Mouse (Mus musculus) heart, postnatal 0 days (tissue): ENCODE results near the gene 4930544D05Rik. TPM values are rescaled to one million over a fixed set of nuclear protein-coding genes. Genes with fewer than 3 reads are reported as not detected.

ENCODE experiments used
- ATAC-seq: fragments of 200-750 bp; cut with Nextera tagmentation; 2 replicates; pipeline ENCODE4 v1.8.0; 2017; ENCODE audit warnings: low read depth, moderate number of reproducible peaks, moderate library complexity; ENCODE audit not compliant: insufficient read depth
- DNase-seq: peaks from one replicate; pipeline ENCODE4 v3.0.0-alpha.2; 2016; ENCODE audit warnings: low spot score
- H3K27ac ChIP-seq: fragments of 300-500 bp; sonication (generic); 2 replicates; pipeline ENCODE4 v1.5.1; 2014; ENCODE audit warnings: low read depth, mild to moderate bottlenecking
- H3K27me3 ChIP-seq: fragments of 300-500 bp; sonication (generic); 2 replicates; pipeline ENCODE4 v1.6.1; 2014; ENCODE audit warnings: low read length, mixed read lengths; ENCODE audit not compliant: control insufficient read depth, insufficient read depth
- H3K36me3 ChIP-seq: fragments of 300-500 bp; sonication (generic); replicated peaks from 2 replicates; pipeline ENCODE4 v1.6.1; 2014; ENCODE audit warnings: low read length, mixed read lengths; ENCODE audit not compliant: control insufficient read depth, insufficient read depth
- H3K4me1 ChIP-seq: fragments of 300-500 bp; sonication (generic); 2 replicates; pipeline ENCODE4 v1.6.1; 2014; ENCODE audit warnings: antibody characterized with exemption; ENCODE audit not compliant: control insufficient read depth, insufficient read depth
- H3K4me2 ChIP-seq: fragments of 300-500 bp; sonication (generic); 2 replicates; pipeline ENCODE4 v1.6.1; 2014; ENCODE audit warnings: low read depth, mild to moderate bottlenecking, low read length, moderate library complexity
- H3K4me3 ChIP-seq: fragments of 300-500 bp; sonication (generic); 2 replicates; pipeline ENCODE4 v1.5.1; 2014; ENCODE audit warnings: low read depth, low read length
- H3K9ac ChIP-seq: fragments of 300-500 bp; sonication (generic); replicated peaks from 2 replicates; pipeline ENCODE4 v1.6.1; 2014; ENCODE audit warnings: low read depth, low read length, mixed read lengths
- H3K9me3 ChIP-seq: fragments of 300-500 bp; sonication (generic); replicated peaks from 2 replicates; pipeline ENCODE4 v1.6.1; 2016; ENCODE audit warnings: low read length; ENCODE audit not compliant: control insufficient read depth
- CTCF ChIP-seq: IDR thresholded peaks from 2 replicates; pipeline ENCODE4 v1.5.1; 2016; ENCODE audit warnings: antibody characterized with exemption, control low read depth, low read depth
- EP300 ChIP-seq: IDR thresholded peaks from 2 replicates; pipeline ENCODE4 v1.6.1; 2016; ENCODE audit warnings: antibody characterized with exemption, low read depth
- WGBS: fragments of 180-500 bp; shearing (Covaris S2); extraction: QIAGEN DNeasy Blood & Tissue Kit; methylation state at CpG from one replicate; pipeline ENCODE4 v1.1.7; 2014; 5-methylcytosine and 5-hydroxymethylcytosine counted together
- polyA plus RNA-seq: library from polyadenylated mRNA; unstranded; fragments of >200 nt; fragmentation: Nextera tagmentation; extraction: Ambion mirVana; gene quantifications from 2 replicates; pipeline ENCODE4 v1.2.1, GENCODE M21; 2015
- total RNA-seq: library from RNA; depleted of rRNA; stranded (reverse); fragments of >200 nt; gene quantifications from 2 replicates; pipeline ENCODE4 v1.2.3, GENCODE M21; 2014; ENCODE audit warnings: low replicate concordance

Gene 4930544D05Rik
- total and polyA plus RNA-seq, 2 experiments from 2014 or later: not detected

- Histone ChIP-seq H3K4me1 (peaks cover 11% of the 10 kb centered on the region), H3K36me3 (peaks cover 61% of the 10 kb centered on the region), H3K27me3 (no peaks in the 10 kb centered on the region), H3K9ac (peak overlapping the region; percentile 86), H3K27ac (peak overlapping the region; percentile 97), H3K4me3 (peak overlapping the region; percentile 80), H3K4me2 (peak overlapping the region; percentile 95), H3K9me3 (no peaks in the 10 kb centered on the region)
- TF ChIP-seq CTCF (no peak), EP300 (no peak)
- WGBS: 3% methylated on average over 28 of the region's 28 CpGs
- ATAC-seq: no peak
- DNase-seq: peak; percentile 16
These were observed 32.2 kb downstream of the 4930544D05Rik start for GRCm38 (mm10) chr11:70647716-70648420.

GRCm38 (mm10) chr11:70648512-70648911 is 32.9 kb downstream of the 4930544D05Rik start:
- DNase-seq: no peak
- H3K27me3 ChIP-seq: no peaks in the 10 kb centered on the region
- no peaks in the 10 kb centered on the region for H3K9me3 ChIP-seq
- TF ChIP-seq CTCF: no peak
- no peak for TF ChIP-seq EP300
- peak overlapping the region; percentile 95 for H3K4me2 ChIP-seq
- H3K36me3 ChIP-seq: peaks cover 61% of the 10 kb centered on the region
- no peak overlapping the region for H3K27ac ChIP-seq
- peak overlapping the region; percentile 86 for H3K9ac ChIP-seq
- WGBS: 67% methylated on average over 4 of the region's 4 CpGs
- peak overlapping the region; percentile 80 for H3K4me3 ChIP-seq
- peaks cover 14% of the 10 kb centered on the region for H3K4me1 ChIP-seq
- ATAC-seq: no peak

DNA sequence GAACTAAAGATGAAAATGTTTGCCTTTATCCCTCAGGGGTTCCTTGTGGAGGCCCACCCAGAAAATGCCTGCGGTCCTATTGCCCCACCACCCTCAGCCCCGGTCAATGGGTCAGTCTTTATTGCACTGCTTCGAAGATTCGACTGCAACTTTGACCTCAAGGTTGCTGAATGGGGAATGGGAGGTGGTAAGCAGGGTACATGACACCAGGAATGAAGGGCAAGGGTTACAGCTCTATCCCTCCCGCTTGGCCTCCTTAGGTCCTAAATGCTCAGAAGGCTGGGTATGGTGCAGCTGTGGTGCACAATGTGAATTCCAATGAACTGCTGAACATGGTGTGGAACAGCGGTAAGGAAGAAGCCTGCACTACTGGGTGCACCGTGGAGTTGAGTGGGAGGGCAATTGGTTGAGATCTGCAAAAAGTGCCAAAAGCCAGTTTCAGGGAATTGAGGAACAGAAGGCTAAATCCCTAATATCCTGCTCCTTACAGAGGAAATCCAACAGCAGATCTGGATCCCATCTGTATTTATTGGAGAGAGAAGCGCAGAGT is 33.6 kb downstream of the 4930544D05Rik start:
- H3K27ac ChIP-seq: no peak overlapping the region
- ATAC-seq (no peak), DNase-seq (no peak)
- WGBS: 80% methylated on average over 8 of the region's 8 CpGs
- no peaks in the 10 kb centered on the region for H3K27me3 ChIP-seq
- H3K4me1 ChIP-seq: peaks cover 14% of the 10 kb centered on the region
- TF ChIP-seq CTCF: no peak
- no peak for TF ChIP-seq EP300
- no peak overlapping the region for H3K9ac ChIP-seq
- no peaks in the 10 kb centered on the region for H3K9me3 ChIP-seq
- peaks cover 54% of the 10 kb centered on the region for H3K36me3 ChIP-seq
- no peak overlapping the region for H3K4me2 ChIP-seq
- H3K4me3 ChIP-seq: no peak overlapping the region

GRCm38 (mm10) chr11:70650322-70651175 is 34.9 kb downstream of the 4930544D05Rik start:
- WGBS: 66% methylated on average over 12 of the region's 12 CpGs
- ATAC-seq (no peak), DNase-seq (no peak)
- TF ChIP-seq CTCF (no peak), EP300 (0 out of 2 replicates have a peak, but pooled peaks have one; percentile 17)
- no peaks in the 10 kb centered on the region for H3K9me3 ChIP-seq
- no peak overlapping the region for H3K27ac ChIP-seq
- H3K36me3 ChIP-seq: peaks cover 44% of the 10 kb centered on the region
- H3K27me3 ChIP-seq: no peaks in the 10 kb centered on the region
- peaks cover 9% of the 10 kb centered on the region for H3K4me1 ChIP-seq
- no peak overlapping the region for H3K4me3 ChIP-seq
- H3K9ac ChIP-seq: no peak overlapping the region
- H3K4me2 ChIP-seq: no peak overlapping the region

GRCm38 (mm10) chr11:70651391-70651790 is 35.7 kb downstream of the 4930544D05Rik start:
- ATAC-seq (no peak), DNase-seq (no peak)
- Histone ChIP-seq H3K4me2 (no peak overlapping the region; the same call in 1 of the 2 replicates), H3K4me1 (peaks cover 15% of the 10 kb centered on the region), H3K27ac (no peak overlapping the region), H3K36me3 (peaks cover 44% of the 10 kb centered on the region), H3K27me3 (no peaks in the 10 kb centered on the region), H3K9me3 (no peaks in the 10 kb centered on the region), H3K4me3 (no peak overlapping the region; the same call in 1 of the 2 replicates), H3K9ac (no peak overlapping the region)
- TF ChIP-seq EP300: no peak
- TF ChIP-seq CTCF: no peak
- 44% methylated on average over 2 of the region's 2 CpGs for WGBS
